Mouse (Mus musculus): Measurements from ENCODE around the gene 4930486L24Rik. TPM values are rescaled to one million over a fixed set of nuclear protein-coding genes. Genes with fewer than 3 reads are reported as not detected.
"Not testable (repeated sequence)": the region's sequence is repeated elsewhere in the genome, so short reads cannot be mapped to it uniquely, and the experiment has no call there.

4930486L24Rik gene
- polyA plus RNA-seq (2015; fragmentation: Nextera tagmentation; extraction: Ambion mirVana): 6.8 and 7.1 TPM in 2 replicates

GRCm38 (mm10) chr13:60864281-60864680 lies at the start of gene 4930486L24Rik:
Gene 4930486L24Rik, minus strand, starts transcription at chr13:60864475.
- no peak for DNase-seq (ENCODE audit: low spot score)

GRCm38 (mm10) chr13:60904780-60905179 lies 40.5 kb upstream of the 4930486L24Rik start, which contains the start of gene Tpbpb:
Gene Tpbpb, minus strand, starts transcription at chr13:60904880.
- DNase-seq (ENCODE audit: low spot score): not testable (repeated sequence)

GRCm38 (mm10) chr13:60897328-60897727 lies 33.1 kb upstream of the 4930486L24Rik start, which contains the start of gene Ctla2b:
Gene Ctla2b, minus strand, starts transcription at chr13:60897447.
- DNase-seq (ENCODE audit: low spot score): peak; percentile 9

- not testable (repeated sequence) for DNase-seq (ENCODE audit: low spot score)
Observed at GRCm38 (mm10) chr13:60896794-60897193, 32.5 kb upstream of the 4930486L24Rik start, which contains the start of gene Gm49392. Gene Gm49392, minus strand, starts transcription at chr13:60896894.

GRCm38 (mm10) chr13:60895406-60896160 lies 31.3 kb upstream of the 4930486L24Rik start:
- no peak for DNase-seq (ENCODE audit: low spot score)

GRCm38 (mm10) chr13:60892301-60892700 lies 28.0 kb upstream of the 4930486L24Rik start:
- no peak for DNase-seq (ENCODE audit: low spot score)

GRCm38 (mm10) chr13:60848241-60849120 lies 15.8 kb downstream of the 4930486L24Rik start:
- peak; percentile 86 for DNase-seq (ENCODE audit: low spot score)

GRCm38 (mm10) chr13:60843153-60843552 lies 21.1 kb downstream of the 4930486L24Rik start:
- no peak for DNase-seq (ENCODE audit: low spot score)

GRCm38 (mm10) chr13:60842703-60843102 lies 21.6 kb downstream of the 4930486L24Rik start:
- no peak for DNase-seq (ENCODE audit: low spot score)

- DNase-seq (ENCODE audit: low spot score): no peak
Observed at GRCm38 (mm10) chr13:60839353-60839902, 24.8 kb downstream of the 4930486L24Rik start.

- peak; percentile 73 for DNase-seq (ENCODE audit: low spot score)
Observed at GRCm38 (mm10) chr13:60826052-60826451, 38.2 kb downstream of the 4930486L24Rik start.

- no peak for DNase-seq (ENCODE audit: low spot score)
Observed at GRCm38 (mm10) chr13:60820486-60821175, 43.6 kb downstream of the 4930486L24Rik start.

- DNase-seq (ENCODE audit: low spot score): peak; percentile 43
Observed at GRCm38 (mm10) chr13:60819469-60819868, 44.8 kb downstream of the 4930486L24Rik start.

- DNase-seq (ENCODE audit: low spot score): no peak
Observed at GRCm38 (mm10) chr13:60813722-60814121, 50.6 kb downstream of the 4930486L24Rik start.

- no peak for DNase-seq (ENCODE audit: low spot score)
Observed at GRCm38 (mm10) chr13:60812768-60813167, 51.5 kb downstream of the 4930486L24Rik start.

GRCm38 (mm10) chr13:60809690-60810089 lies 54.6 kb downstream of the 4930486L24Rik start:
- DNase-seq (ENCODE audit: low spot score): no peak

GRCm38 (mm10) chr13:60802749-60803148 lies 61.5 kb downstream of the 4930486L24Rik start, which contains the start of gene Ctsll3:
Gene Ctsll3, minus strand, starts transcription at chr13:60802849.
- DNase-seq (ENCODE audit: low spot score): no peak

Data from thymus, postnatal 0 days (tissue).